Mouse (Mus musculus) kidney, embryonic 14.5 days (tissue): ENCODE measurements around the gene Aff1. TPM values are rescaled to one million over a fixed set of nuclear protein-coding genes. Genes with fewer than 3 reads are reported as not detected.

Experiments used
- ATAC-seq: fragments of 200-750 bp; cut with Nextera tagmentation; 2 replicates; pipeline ENCODE4 v1.8.0; 2017; ENCODE audit warnings: moderate number of reproducible peaks, mild to moderate bottlenecking, moderate TSS enrichment, moderate library complexity; ENCODE audit not compliant: low FRiP score, low TSS enrichment
- H3K27ac ChIP-seq: fragments of 300-500 bp; sonication (generic); 2 replicates; pipeline ENCODE4 v1.5.1; 2014; ENCODE audit warnings: low read depth, mild to moderate bottlenecking, low read length, moderate library complexity, mixed read lengths
- H3K27me3 ChIP-seq: fragments of 300-500 bp; sonication (generic); 2 replicates; pipeline ENCODE4 v1.6.1; 2014; ENCODE audit warnings: mild to moderate bottlenecking, low read length; ENCODE audit not compliant: control insufficient read depth, insufficient read depth
- H3K36me3 ChIP-seq: fragments of 300-500 bp; sonication (generic); 2 replicates; pipeline ENCODE4 v1.6.1; 2014; ENCODE audit warnings: low read length, mixed read lengths; ENCODE audit not compliant: control insufficient read depth, insufficient read depth
- H3K4me1 ChIP-seq: fragments of 300-500 bp; sonication (generic); 2 replicates; pipeline ENCODE4 v1.6.1; 2014; ENCODE audit warnings: low read length, mixed read lengths; ENCODE audit not compliant: control insufficient read depth, insufficient read depth
- H3K4me2 ChIP-seq: fragments of 300-500 bp; sonication (generic); replicated peaks from 2 replicates; pipeline ENCODE4 v1.6.1; 2014; ENCODE audit warnings: low read depth, mild to moderate bottlenecking, low read length
- H3K4me3 ChIP-seq: fragments of 300-500 bp; sonication (generic); 2 replicates; pipeline ENCODE4 v1.5.1; 2014; ENCODE audit warnings: mild to moderate bottlenecking, low read length
- H3K9ac ChIP-seq: fragments of 300-500 bp; sonication (generic); 2 replicates; pipeline ENCODE4 v1.6.1; 2014; ENCODE audit warnings: low read depth, mild to moderate bottlenecking, low read length, moderate library complexity
- H3K9me3 ChIP-seq: fragments of 300-500 bp; sonication (generic); 2 replicates; pipeline ENCODE4 v1.6.1; 2016; ENCODE audit warnings: low read length; ENCODE audit not compliant: control insufficient read depth
- WGBS: fragments of 180-500 bp; shearing (Covaris S2); extraction: QIAGEN DNeasy Blood & Tissue Kit; methylation state at CpG from one replicate; pipeline ENCODE4 v1.1.7; 2014; 5-methylcytosine and 5-hydroxymethylcytosine counted together
- polyA plus RNA-seq: library from polyadenylated mRNA; unstranded; fragments of >200 nt; fragmentation: Nextera tagmentation; extraction: Ambion mirVana; gene quantifications from 2 replicates; pipeline ENCODE4 v1.2.1, GENCODE M21; 2014

The Aff1 gene
- polyA plus RNA-seq, 1 experiment from 2014 or later = 14.4 TPM

DNA sequence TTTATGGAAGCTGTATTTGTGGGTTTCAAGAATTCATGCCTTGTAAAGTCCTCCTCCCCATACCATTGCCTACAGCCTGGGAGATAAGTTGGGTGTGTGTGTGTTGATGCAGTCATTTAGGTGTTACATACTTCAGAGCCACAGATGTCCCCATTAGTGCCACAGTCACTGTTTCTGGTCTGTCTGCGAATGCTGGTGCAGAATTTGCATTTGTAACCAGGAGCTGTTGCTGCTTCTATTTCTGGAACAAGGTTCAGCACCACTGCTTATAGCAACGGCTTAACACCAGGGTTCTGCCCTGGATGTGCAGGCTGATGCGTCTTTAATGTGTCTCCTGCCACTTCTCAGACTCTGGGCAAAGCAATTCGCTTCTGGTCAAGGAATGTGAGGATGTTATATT, 7.4 kb downstream of the Aff1 start:
- WGBS = 33% methylated on average over 4 of the region's 4 CpGs
- H3K27ac ChIP-seq = no peak overlapping the region
- H3K4me3 ChIP-seq = no peak overlapping the region
- no peaks in the 10 kb centered on the region for H3K4me1 ChIP-seq
- no peak overlapping the region for H3K4me2 ChIP-seq
- H3K9me3 ChIP-seq = no peaks in the 10 kb centered on the region
- H3K36me3 ChIP-seq = no peaks in the 10 kb centered on the region
- no peak for ATAC-seq
- no peaks in the 10 kb centered on the region for H3K27me3 ChIP-seq
- H3K9ac ChIP-seq = no peak overlapping the region

DNA sequence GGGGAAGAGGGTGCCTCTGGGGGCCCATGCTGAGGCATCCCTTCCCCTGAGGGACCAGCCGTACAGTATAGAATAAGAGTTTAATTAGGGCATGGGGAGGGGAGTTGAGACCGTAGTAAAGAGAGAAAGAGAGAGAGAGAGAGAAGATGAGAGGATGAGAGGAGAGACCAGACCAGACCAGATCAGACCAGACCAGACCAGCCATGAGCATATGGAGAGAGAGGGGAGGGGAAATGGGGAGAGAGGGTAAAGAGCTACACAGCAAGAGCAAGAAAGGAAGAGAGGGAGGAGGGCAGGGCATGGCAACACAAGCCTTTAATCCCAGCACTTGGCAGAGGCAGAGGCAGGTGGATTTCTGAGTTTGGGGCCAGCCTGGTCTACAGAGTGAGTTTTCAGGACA, 8.5 kb downstream of the Aff1 start:
- no peaks in the 10 kb centered on the region for H3K9me3 ChIP-seq
- H3K4me1 ChIP-seq = no peaks in the 10 kb centered on the region
- H3K27ac ChIP-seq = no peak overlapping the region
- H3K4me2 ChIP-seq = no peak overlapping the region
- no peak overlapping the region for H3K9ac ChIP-seq
- no peaks in the 10 kb centered on the region for H3K27me3 ChIP-seq
- H3K36me3 ChIP-seq = no peaks in the 10 kb centered on the region
- no peak overlapping the region for H3K4me3 ChIP-seq
- 75% methylated on average over 2 of the region's 2 CpGs for WGBS
- ATAC-seq = no peak

DNA sequence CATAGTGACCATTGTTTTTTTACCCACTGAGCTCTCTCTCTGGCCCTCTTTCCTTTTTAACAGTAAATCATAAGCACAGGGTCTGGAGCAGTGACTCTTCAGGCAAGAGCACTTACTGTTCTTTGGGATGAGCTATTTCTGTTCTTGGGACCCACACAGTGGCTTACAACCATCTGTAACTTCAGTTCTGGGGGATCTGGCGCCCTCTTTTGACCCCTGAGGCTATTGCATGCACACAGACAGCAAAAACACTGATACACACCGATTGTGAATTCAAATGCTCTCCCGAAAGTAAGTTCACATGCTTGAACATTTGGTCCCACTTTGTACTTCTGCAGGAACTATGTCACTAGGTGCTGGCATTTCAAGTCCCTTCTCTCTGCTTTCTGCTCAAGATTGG, 9.3 kb downstream of the Aff1 start:
- no peaks in the 10 kb centered on the region for H3K36me3 ChIP-seq
- H3K9ac ChIP-seq = no peak overlapping the region
- 74% methylated on average over 3 of the region's 3 CpGs for WGBS
- ATAC-seq = no peak
- H3K27ac ChIP-seq = no peak overlapping the region
- H3K4me1 ChIP-seq = no peaks in the 10 kb centered on the region
- no peak overlapping the region for H3K4me2 ChIP-seq
- H3K4me3 ChIP-seq = no peak overlapping the region
- no peaks in the 10 kb centered on the region for H3K9me3 ChIP-seq
- no peaks in the 10 kb centered on the region for H3K27me3 ChIP-seq

DNA sequence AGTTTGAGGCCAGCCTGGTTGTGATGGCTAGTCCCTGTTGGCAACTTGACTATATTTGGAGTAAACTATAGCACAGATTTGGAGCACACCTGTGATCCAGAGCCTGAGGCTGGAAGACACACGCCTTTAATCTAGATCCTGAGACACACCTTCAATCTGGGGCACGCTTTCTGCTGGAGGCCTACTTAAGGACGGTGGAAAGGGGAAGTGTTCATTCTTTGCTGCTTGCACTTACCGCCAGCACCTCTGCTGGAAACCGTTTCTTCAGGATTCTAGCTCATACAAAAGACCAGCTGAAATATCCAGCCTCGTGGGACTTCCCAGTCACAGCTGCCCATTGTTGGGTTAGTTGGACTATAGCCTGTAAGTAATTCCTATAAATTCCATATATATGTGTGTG, 10.4 kb downstream of the Aff1 start:
- H3K9me3 ChIP-seq = no peaks in the 10 kb centered on the region
- 82% methylated on average over 6 of the region's 6 CpGs for WGBS
- H3K4me1 ChIP-seq = no peaks in the 10 kb centered on the region
- H3K27me3 ChIP-seq = no peaks in the 10 kb centered on the region
- no peak overlapping the region for H3K4me2 ChIP-seq
- no peaks in the 10 kb centered on the region for H3K36me3 ChIP-seq
- no peak for ATAC-seq
- no peak overlapping the region for H3K9ac ChIP-seq
- no peak overlapping the region for H3K4me3 ChIP-seq
- no peak overlapping the region for H3K27ac ChIP-seq

DNA sequence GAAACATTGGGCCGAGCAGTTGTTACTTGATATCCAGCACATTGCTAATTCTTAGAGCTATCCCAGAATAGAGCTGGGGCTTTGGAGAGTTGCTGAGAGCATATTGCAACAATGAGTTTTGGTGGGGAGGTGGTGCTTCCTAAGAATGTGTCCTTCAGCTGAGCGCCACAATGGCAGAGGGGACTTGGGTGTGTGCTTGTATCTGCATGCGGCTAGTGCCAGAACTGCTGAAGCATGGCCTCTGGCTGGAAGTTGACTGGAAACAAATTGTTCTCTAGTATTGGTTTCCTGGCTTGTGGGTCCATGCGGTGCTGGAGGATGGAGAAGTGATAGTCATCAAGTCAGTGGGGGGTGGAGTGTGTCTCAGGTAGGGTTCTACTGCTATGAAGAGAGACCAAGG, 13.2 kb downstream of the Aff1 start:
- no peaks in the 10 kb centered on the region for H3K27me3 ChIP-seq
- no peaks in the 10 kb centered on the region for H3K9me3 ChIP-seq
- 92% methylated on average over 4 of the region's 4 CpGs for WGBS
- H3K4me1 ChIP-seq = no peaks in the 10 kb centered on the region
- H3K36me3 ChIP-seq = no peaks in the 10 kb centered on the region
- no peak overlapping the region for H3K27ac ChIP-seq
- no peak overlapping the region for H3K4me3 ChIP-seq
- no peak overlapping the region for H3K4me2 ChIP-seq
- no peak overlapping the region for H3K9ac ChIP-seq
- ATAC-seq = no peak

DNA sequence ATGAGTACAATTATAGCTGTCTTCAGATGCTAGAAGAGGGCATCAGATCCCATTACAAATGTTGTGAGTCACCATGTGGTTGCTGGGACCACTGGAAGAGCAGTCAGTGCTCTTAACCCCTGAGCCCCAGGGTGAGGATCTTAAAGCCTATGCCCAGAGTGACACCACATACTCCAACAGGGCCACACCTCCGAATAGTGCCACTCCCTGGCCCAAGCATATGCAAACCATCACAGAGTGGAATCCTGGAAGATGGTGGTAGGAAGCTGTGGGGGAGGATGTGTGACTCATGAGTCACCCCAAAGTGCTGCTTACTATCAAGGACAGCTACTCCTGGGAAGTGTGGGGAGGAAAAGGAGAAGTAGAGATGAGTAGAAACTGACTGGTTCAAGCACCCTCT, 13.7 kb downstream of the Aff1 start:
- Histone ChIP-seq H3K27me3 (no peaks in the 10 kb centered on the region), H3K9me3 (no peaks in the 10 kb centered on the region), H3K36me3 (no peaks in the 10 kb centered on the region), H3K4me1 (no peaks in the 10 kb centered on the region), H3K27ac (no peak overlapping the region), H3K4me3 (no peak overlapping the region), H3K9ac (no peak overlapping the region), H3K4me2 (no peak overlapping the region)
- 64% methylated on average over 1 of the region's 1 CpGs for WGBS
- ATAC-seq = no peak

DNA sequence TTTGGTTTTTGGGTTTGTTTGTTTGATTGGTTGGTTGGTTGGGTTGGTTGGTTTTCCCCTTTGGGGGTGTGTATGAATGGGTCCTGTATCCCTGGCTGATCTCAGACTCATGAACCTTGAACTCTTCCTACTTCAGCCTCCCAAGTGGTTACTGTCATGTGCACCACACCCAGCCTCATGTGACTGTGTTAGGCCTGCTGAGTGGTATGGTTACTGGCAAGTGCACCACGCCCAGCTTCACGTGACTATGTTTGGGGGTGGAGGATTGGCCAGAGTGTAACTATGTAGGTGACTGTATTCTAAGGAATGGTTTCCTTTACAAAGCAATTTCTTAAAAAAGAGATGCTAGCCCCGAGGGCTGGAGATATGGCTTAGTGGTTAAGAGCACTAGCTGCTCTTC, 16.9 kb downstream of the Aff1 start:
- Histone ChIP-seq H3K36me3 (no peaks in the 10 kb centered on the region), H3K4me1 (no peaks in the 10 kb centered on the region), H3K27me3 (no peaks in the 10 kb centered on the region), H3K27ac (no peak overlapping the region), H3K9me3 (no peaks in the 10 kb centered on the region), H3K4me2 (no peak overlapping the region), H3K9ac (no peak overlapping the region), H3K4me3 (no peak overlapping the region)
- no peak for ATAC-seq
- 88% methylated on average over 3 of the region's 3 CpGs for WGBS

DNA sequence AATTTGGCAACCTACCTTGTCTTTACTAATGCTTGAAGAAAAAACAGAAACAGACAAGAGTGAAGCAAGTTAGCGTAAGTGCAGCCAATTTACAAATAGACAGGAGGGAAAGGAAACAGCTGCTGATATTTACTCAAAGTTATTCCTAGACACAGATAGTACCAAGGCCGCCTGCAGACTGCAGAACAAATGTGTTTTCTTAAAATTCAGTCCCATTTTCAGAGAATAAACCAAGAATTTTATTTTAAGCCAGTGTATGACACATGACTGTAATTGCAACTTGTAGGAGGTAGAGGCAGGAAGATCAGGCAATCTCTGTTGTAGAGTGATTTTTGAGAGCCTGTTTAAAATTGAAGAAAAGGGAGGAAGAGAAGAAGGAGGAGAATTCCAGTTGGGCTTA, 19.7 kb downstream of the Aff1 start:
- no peak overlapping the region for H3K9ac ChIP-seq
- H3K27me3 ChIP-seq = no peaks in the 10 kb centered on the region
- whole genome bisulfite sequencing = 65% methylated on average over 2 of the region's 2 CpGs
- H3K36me3 ChIP-seq = no peaks in the 10 kb centered on the region
- no peak overlapping the region for H3K4me3 ChIP-seq
- H3K4me2 ChIP-seq = no peak overlapping the region
- no peak overlapping the region for H3K27ac ChIP-seq
- no peaks in the 10 kb centered on the region for H3K4me1 ChIP-seq
- H3K9me3 ChIP-seq = no peaks in the 10 kb centered on the region
- no peak for ATAC-seq

DNA sequence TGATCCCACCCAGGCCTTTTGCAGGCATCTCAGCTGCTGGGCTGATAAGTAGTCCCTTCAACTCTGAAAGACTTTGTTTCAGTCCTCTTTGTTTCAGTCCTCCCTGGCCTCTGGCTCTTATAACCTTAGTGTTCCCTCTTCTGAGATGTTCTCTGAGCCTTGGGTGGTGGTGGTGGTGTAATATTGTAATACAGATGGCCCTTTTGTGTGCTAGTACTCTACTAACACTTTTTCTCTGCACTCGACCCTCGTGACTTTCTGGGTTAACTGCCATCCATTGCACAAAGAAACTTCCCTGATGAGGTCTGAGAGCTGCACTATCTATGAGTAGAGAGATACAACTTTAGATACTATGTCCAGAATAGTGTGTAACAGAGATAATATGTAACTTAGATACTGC, 21.2 kb downstream of the Aff1 start:
- no peaks in the 10 kb centered on the region for H3K9me3 ChIP-seq
- H3K27ac ChIP-seq = no peak overlapping the region
- H3K9ac ChIP-seq = no peak overlapping the region
- no peaks in the 10 kb centered on the region for H3K27me3 ChIP-seq
- ATAC-seq = no peak
- no peak overlapping the region for H3K4me2 ChIP-seq
- WGBS = 77% methylated on average over 2 of the region's 2 CpGs
- no peak overlapping the region for H3K4me3 ChIP-seq
- H3K36me3 ChIP-seq = no peaks in the 10 kb centered on the region
- H3K4me1 ChIP-seq = no peaks in the 10 kb centered on the region

DNA sequence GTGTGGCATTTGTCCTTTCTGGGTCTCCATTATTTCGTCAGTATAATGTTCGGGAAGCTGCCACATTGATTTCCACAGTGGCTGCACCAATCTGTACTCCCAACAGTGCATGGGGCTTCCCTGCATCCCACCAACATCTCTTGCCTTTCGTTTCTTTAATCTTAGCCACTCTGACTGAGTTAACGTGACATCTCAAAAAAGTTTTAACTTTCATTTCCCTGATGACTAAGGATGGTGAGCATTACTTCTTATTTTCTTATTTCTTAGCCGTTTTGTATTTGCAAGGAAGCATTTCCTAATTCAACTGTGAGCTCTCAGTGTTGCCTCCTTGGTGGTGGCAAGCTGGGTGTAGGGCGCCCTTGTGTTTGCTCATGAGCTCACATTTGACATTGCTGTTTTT, 22.8 kb downstream of the Aff1 start:
- H3K36me3 ChIP-seq = no peaks in the 10 kb centered on the region
- H3K9me3 ChIP-seq = no peaks in the 10 kb centered on the region
- no peaks in the 10 kb centered on the region for H3K27me3 ChIP-seq
- H3K4me1 ChIP-seq = no peaks in the 10 kb centered on the region
- H3K4me2 ChIP-seq = no peak overlapping the region
- H3K9ac ChIP-seq = no peak overlapping the region
- no peak overlapping the region for H3K27ac ChIP-seq
- H3K4me3 ChIP-seq = no peak overlapping the region
- 89% methylated on average over 6 of the region's 6 CpGs for WGBS
- no peak for ATAC-seq
